Mouse (Mus musculus) bone marrow, adult 2 months (tissue): ENCODE results near the gene Qprt.

Experiments
- CTCF ChIP-seq: fragments of 200-500 bp; IDR thresholded peaks from 2 replicates; pipeline ENCODE4 v1.5.1; 2011; ENCODE audit warnings: low read length, control low read depth; ENCODE audit not compliant: control insufficient read depth, insufficient read depth
- POLR2A ChIP-seq: fragments of 200-500 bp; IDR thresholded peaks from 2 replicates; pipeline ENCODE4 v1.6.1; 2011; ENCODE audit warnings: low read depth, mild to moderate bottlenecking, control low read depth, low read length, borderline replicate concordance; ENCODE audit not compliant: control insufficient read depth

- TF ChIP-seq CTCF (no peak), POLR2A (no peak)
Observed at GRCm38 (mm10) chr7:127165607-127166493, 43.8 kb upstream of the Qprt start.
